Mouse (Mus musculus) MEL (cell line): ENCODE data around the gene Lman1l. TPM values are rescaled to one million over a fixed set of nuclear protein-coding genes. Genes with fewer than 3 reads are reported as not detected.

Source experiments
- DNase-seq: peaks from one replicate; pipeline ENCODE4 v3.0.0; 2011; ENCODE audit warnings: low read depth, low spot score
- H3K27ac ChIP-seq: 2 replicates; pipeline ENCODE4 v1.5.1; 2012; ENCODE audit warnings: low read depth, mild to moderate bottlenecking, control low read depth, low read length, moderate library complexity; ENCODE audit not compliant: control insufficient read depth
- H3K27me3 ChIP-seq, 2 experiments: fragments of 150-350 bp in 1 of 2; sonication (generic) in 1 of 2; 2 replicates each; pipeline ENCODE4 v1.6.1; 2012; ENCODE audit warnings: low read length in 2 of 2, mild to moderate bottlenecking in 2 of 2, improper control_type of control experiment in 1 of 2, moderate library complexity in 1 of 2; ENCODE audit not compliant: insufficient read depth in 2 of 2, control insufficient read depth in 1 of 2
- H3K36me3 ChIP-seq, 2 experiments: 2 replicates each; pipeline ENCODE4 v1.6.1; 2012 to 2014; ENCODE audit warnings: low read length in 2 of 2, improper control_type of control experiment in 1 of 2, inconsistent platforms in 1 of 2, mild to moderate bottlenecking in 1 of 2; ENCODE audit not compliant: insufficient read depth in 2 of 2, control insufficient read depth in 1 of 2
- H3K4me1 ChIP-seq, 2 experiments: fragments of 150-350 bp in 1 of 2; sonication (generic) in 1 of 2; 2 replicates each; pipeline ENCODE4 v1.6.1; 2012; ENCODE audit warnings: low read length in 2 of 2, improper control_type of control experiment in 1 of 2, mild to moderate bottlenecking in 1 of 2; ENCODE audit not compliant: insufficient read depth in 2 of 2, control insufficient read depth in 1 of 2
- H3K4me3 ChIP-seq, 2 experiments: fragments of 150-350 bp in 1 of 2; sonication (generic) in 1 of 2; 2 replicates each; pipeline ENCODE4 v1.5.1; 2012; ENCODE audit warnings: low read depth in 2 of 2, low read length in 2 of 2, mild to moderate bottlenecking in 2 of 2, moderate library complexity in 2 of 2, control low read depth in 1 of 2, improper control_type of control experiment in 1 of 2; ENCODE audit not compliant: control insufficient read depth in 1 of 2, insufficient read depth in 1 of 2
- H3K79me2 ChIP-seq: 2 replicates; pipeline ENCODE4 v1.6.1; 2012; ENCODE audit warnings: mild to moderate bottlenecking, low read length, moderate library complexity; ENCODE audit not compliant: control insufficient read depth, poor library complexity, insufficient read depth
- H3K9ac ChIP-seq: 2 replicates; pipeline ENCODE4 v1.6.1; 2012; ENCODE audit warnings: low read depth, mild to moderate bottlenecking, control low read depth, low read length, moderate library complexity; ENCODE audit not compliant: control insufficient read depth, poor library complexity, severe bottlenecking
- H3K9me3 ChIP-seq: fragments of 150-350 bp; sonication (generic); replicated peaks from 2 replicates; pipeline ENCODE4 v1.6.1; 2012; ENCODE audit warnings: mild to moderate bottlenecking, low read length, improper control_type of control experiment, moderate library complexity; ENCODE audit not compliant: insufficient read depth
- CHD2 ChIP-seq: IDR thresholded peaks from 2 replicates; pipeline ENCODE4 v1.6.1; 2011; ENCODE audit warnings: low read length, improper control_type of control experiment
- EP300 ChIP-seq, 2 experiments: IDR thresholded peaks; 2 replicates each; pipeline ENCODE4 v1.6.1; 2011; ENCODE audit warnings: improper control_type of control experiment in 2 of 2, low read length in 2 of 2, low read depth in 1 of 2, mild to moderate bottlenecking in 1 of 2
- ETS1 ChIP-seq: IDR thresholded peaks from 2 replicates; pipeline ENCODE4 v1.6.1; 2012; ENCODE audit warnings: low read depth, mild to moderate bottlenecking, inconsistent platforms, low read length, improper control_type of control experiment, moderate library complexity
- GATA1 ChIP-seq: IDR thresholded peaks from 2 replicates; pipeline ENCODE4 v1.6.1; 2011; ENCODE audit warnings: low read depth, low read length, improper control_type of control experiment
- JUND ChIP-seq: IDR thresholded peaks from 2 replicates; pipeline ENCODE4 v1.6.1; 2011; ENCODE audit warnings: low read depth, mild to moderate bottlenecking, improper control_type of control experiment, low read length
- KAT2A ChIP-seq: conservative IDR thresholded peaks from 2 replicates; pipeline ENCODE4 v1.6.1; 2012; ENCODE audit warnings: low read depth, low read length, improper control_type of control experiment, inconsistent platforms
- MAZ ChIP-seq: IDR thresholded peaks from 2 replicates; pipeline ENCODE4 v1.6.1; 2012; ENCODE audit warnings: low read depth, mild to moderate bottlenecking, inconsistent platforms, low read length, improper control_type of control experiment
- MYB ChIP-seq: IDR thresholded peaks from 2 replicates; pipeline ENCODE4 v1.6.1; 2011; ENCODE audit warnings: mild to moderate bottlenecking, low read depth, low read length, improper control_type of control experiment
- MYC ChIP-seq: IDR thresholded peaks from 2 replicates; pipeline ENCODE4 v1.6.1; 2011; ENCODE audit warnings: low read depth, mild to moderate bottlenecking, low read length, improper control_type of control experiment, moderate library complexity
- POLR2AphosphoS5 ChIP-seq: IDR thresholded peaks from 2 replicates; pipeline ENCODE4 v1.6.1; 2012; ENCODE audit warnings: low read depth, borderline replicate concordance, mild to moderate bottlenecking, inconsistent platforms, low read length, moderate library complexity, mixed read lengths
- RCOR1 ChIP-seq: IDR thresholded peaks from 2 replicates; pipeline ENCODE4 v1.6.1; 2012; ENCODE audit warnings: low read depth, mild to moderate bottlenecking, inconsistent platforms, low read length, improper control_type of control experiment
- SIN3A ChIP-seq: IDR thresholded peaks from 2 replicates; pipeline ENCODE4 v1.6.1; 2012; ENCODE audit warnings: low read length, improper control_type of control experiment, inconsistent platforms
- TAL1 ChIP-seq: IDR thresholded peaks from 2 replicates; pipeline ENCODE4 v1.6.1; 2012; ENCODE audit warnings: mild to moderate bottlenecking, inconsistent platforms, low read length, moderate library complexity, mixed read lengths
- USF1 ChIP-seq: IDR thresholded peaks from 2 replicates; pipeline ENCODE4 v1.6.1; 2014; ENCODE audit warnings: low read depth, mild to moderate bottlenecking, inconsistent platforms, low read length, improper control_type of control experiment, moderate library complexity
- ZC3H11A ChIP-seq: IDR thresholded peaks from 2 replicates; pipeline ENCODE4 v1.6.1; 2012; ENCODE audit warnings: low read depth, mild to moderate bottlenecking, inconsistent platforms, low read length, improper control_type of control experiment
- ZKSCAN1 ChIP-seq: IDR thresholded peaks from 2 replicates; pipeline ENCODE4 v1.6.1; 2012; ENCODE audit warnings: low read depth, mild to moderate bottlenecking, inconsistent platforms, low read length, improper control_type of control experiment, moderate library complexity
- ZMIZ1 ChIP-seq: IDR thresholded peaks from 2 replicates; pipeline ENCODE4 v1.6.1; 2012; ENCODE audit warnings: low read depth, mild to moderate bottlenecking, inconsistent platforms, low read length, improper control_type of control experiment, moderate library complexity
- ZNF384 ChIP-seq: IDR thresholded peaks from 2 replicates; pipeline ENCODE4 v1.6.1; 2012; ENCODE audit warnings: low read depth, mild to moderate bottlenecking, inconsistent platforms, low read length, improper control_type of control experiment
- polyA plus RNA-seq, 2 experiments: library from polyadenylated mRNA; stranded (reverse) in 1 of 2; unstranded in 1 of 2; fragments of >175 nt in 1 of 2; fragments of >200 nt in 1 of 2; gene quantifications; 2 replicates each; pipeline versions ENCODE4 v1.2.1 to v1.2.4; 2012; ENCODE audit warnings: low replicate concordance in 2 of 2, low read depth in 1 of 2; ENCODE audit not compliant: insufficient read length in 2 of 2, insufficient read depth in 1 of 2, missing spikeins in 1 of 2
- total RNA-seq: library from RNA; depleted of rRNA; stranded (reverse); fragments of 300-350 nt; gene quantifications from 2 replicates; pipeline ENCODE4 v1.2.3, GENCODE M21; 2012

The Lman1l gene
- total and polyA plus RNA-seq, 3 experiments = 0.08 to 0.11 TPM; not detected in 1

DNA sequence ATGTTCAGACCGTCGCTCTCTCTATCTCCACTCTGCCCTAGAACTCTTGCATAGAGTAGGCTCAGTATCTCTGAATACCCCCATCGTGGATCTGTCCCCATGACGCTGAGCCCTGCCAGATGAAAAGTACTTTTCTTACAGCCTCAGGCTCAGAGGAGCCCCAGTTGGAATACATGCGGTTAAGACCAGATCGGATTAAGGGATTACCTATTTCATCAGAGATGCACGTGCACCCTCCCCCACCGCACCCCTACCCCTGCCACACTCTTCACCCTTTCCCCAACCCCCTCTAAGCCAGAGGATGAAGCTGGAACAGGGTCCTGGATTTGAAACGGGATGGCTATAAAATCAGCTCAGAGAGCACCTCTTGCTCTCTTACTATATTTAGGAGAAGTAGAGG lies 15.1 kb downstream of the Lman1l start:
- H3K9ac ChIP-seq = no peak overlapping the region
- H3K27ac ChIP-seq = no peak overlapping the region
- DNase-seq = no peak
- TF ChIP-seq CHD2 (no peak), USF1 (no peak), ZC3H11A (no peak), EP300 (IDR thresholded peaks at IDR 0.05; ENCODE audit: low read depth in 1 of 2, low read length in 2 of 2) (no peak), MYC (no peak), MAZ (no peak), POLR2AphosphoS5 (no peak), SIN3A (no peak), JUND (no peak), KAT2A (no peak), GATA1 (no peak), ETS1 (no peak), RCOR1 (no peak), MYB (no peak), ZNF384 (no peak), ZKSCAN1 (no peak)
- peaks cover 0 to under 1% of the 10 kb centered on the region in 2 experiments; a peak in 1 of 4 replicates for H3K4me1 ChIP-seq
- no peaks in the 10 kb centered on the region; a peak in 1 of 4 replicates for H3K36me3 ChIP-seq
- H3K4me3 ChIP-seq = no peak overlapping the region
- no peaks in the 10 kb centered on the region for H3K79me2 ChIP-seq
- no peaks in the 10 kb centered on the region for H3K9me3 ChIP-seq
- peaks cover 0 to 3% of the 10 kb centered on the region in 2 experiments; a peak in 2 of 4 replicates for H3K27me3 ChIP-seq

DNA sequence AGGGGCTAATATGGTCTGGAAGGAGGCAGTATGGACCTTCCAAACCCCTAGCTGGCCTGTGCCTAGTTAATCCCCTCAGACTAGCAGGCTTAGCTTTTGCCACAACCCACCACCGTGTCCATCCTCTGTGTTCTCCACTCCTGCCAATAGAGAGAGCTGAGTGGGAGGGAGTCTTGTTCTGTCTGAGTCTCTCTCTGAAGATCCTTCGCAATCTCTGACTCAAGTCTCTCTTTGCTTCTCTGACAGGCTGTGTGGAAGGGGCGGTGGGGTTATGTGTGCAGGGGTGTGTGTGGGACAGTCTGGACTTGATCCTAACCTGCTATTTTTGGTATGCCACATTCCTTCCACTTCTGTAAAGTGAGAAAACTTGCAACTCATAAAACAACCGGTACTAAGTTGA lies 15.7 kb downstream of the Lman1l start:
- Histone ChIP-seq H3K9ac (no peak overlapping the region), H3K4me1 (peaks cover 0 to 6% of the 10 kb centered on the region in 2 experiments; a peak in 1 of 4 replicates), H3K27me3 (no peaks in the 10 kb centered on the region; a peak in 1 of 4 replicates), H3K4me3 (no peak overlapping the region), H3K27ac (no peak overlapping the region), H3K79me2 (no peaks in the 10 kb centered on the region)
- TF ChIP-seq TAL1 = no peak
- no peak for TF ChIP-seq SIN3A
- TF ChIP-seq ZMIZ1 = no peak
- TF ChIP-seq ETS1 = no peak
- TF ChIP-seq, all 39 proteins: peak for 0
- Histone ChIP-seq H3K9me3 (no peaks in the 10 kb centered on the region), H3K36me3 (no peaks in the 10 kb centered on the region; a peak in 1 of 4 replicates)
- no peak for DNase-seq
